Mouse (Mus musculus) E14TG2a.4 (cell line): ENCODE measurements around the gene Thpo.

Experiments
- CTCF ChIP-seq: conservative IDR thresholded peaks from 2 replicates; pipeline ENCODE4 v1.5.1; 2014; ENCODE audit warnings: low read length
- NANOG ChIP-seq: IDR thresholded peaks from 2 replicates; pipeline ENCODE4 v1.6.1; 2014; ENCODE audit warnings: borderline replicate concordance, low read length, mixed read lengths
- POU5F1 ChIP-seq: IDR thresholded peaks from 2 replicates; pipeline ENCODE4 v1.6.1; 2014; ENCODE audit warnings: low read length, borderline replicate concordance

DNA sequence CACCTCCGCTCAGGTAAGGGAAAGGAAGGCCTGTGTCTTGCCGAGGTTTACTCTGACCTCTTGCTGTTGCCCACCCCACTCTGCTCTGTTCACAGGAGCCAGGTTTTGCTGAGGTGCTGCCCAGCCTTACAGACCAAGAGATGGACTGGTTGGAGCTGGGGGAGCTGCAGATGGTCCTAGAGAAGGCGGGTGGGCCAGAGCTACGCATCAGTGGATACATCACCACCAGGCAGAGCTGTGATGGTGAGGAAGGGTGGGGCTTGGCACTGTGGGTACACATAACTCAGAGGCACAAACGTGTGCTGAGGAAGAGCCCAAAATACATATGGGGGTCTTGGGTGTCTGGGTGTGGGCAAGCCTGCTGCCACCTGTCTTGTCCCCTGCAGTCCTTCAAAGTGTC, 1.3 kb upstream of the Thpo start:
- TF ChIP-seq CTCF (no peak), NANOG (no peak), POU5F1 (no peak)
